Mouse (Mus musculus) layer of hippocampus, postnatal 25 days (tissue): Measurements from ENCODE around the gene Gps2. TPM values are rescaled to one million over a fixed set of nuclear protein-coding genes. Genes with fewer than 3 reads are reported as not detected.

Experiments used
- DNase-seq, 2 experiments: peaks; one replicate each; pipeline ENCODE4 v3.0.0; 2022; ENCODE audit warnings: mixed read lengths in 2 of 2, low spot score in 1 of 2; ENCODE audit errors: extremely low spot score in 1 of 2
- total RNA-seq, 2 experiments: library from RNA; stranded (reverse); gene quantifications; 2 replicates each; pipeline ENCODE4 v1.2.3; 2021

The Gps2 gene
- 10 to 100 TPM; 26.8 to 32.6 TPM for total RNA-seq

GRCm38 (mm10) chr11:69913554-69914371, at the start of gene Gps2:
Gps2 (plus strand) TSS chr11:69913888.
- DNase-seq, result peak; percentile 87 to 93

GRCm38 (mm10) chr11:69864138-69864860, 49.4 kb upstream of the Gps2 start:
- DNase-seq, result no peak

- DNase-seq, result no peak
Observed at GRCm38 (mm10) chr11:69865561-69865960, 48.1 kb upstream of the Gps2 start.

- DNase-seq, result no peak
Observed at GRCm38 (mm10) chr11:69867335-69867734, 46.4 kb upstream of the Gps2 start.

- no peak for DNase-seq
Observed at GRCm38 (mm10) chr11:69870289-69871069, 43.2 kb upstream of the Gps2 start.

GRCm38 (mm10) chr11:69871822-69872221, 41.9 kb upstream of the Gps2 start:
- DNase-seq, result no peak

GRCm38 (mm10) chr11:69872451-69872850, 41.2 kb upstream of the Gps2 start:
- no peak for DNase-seq

GRCm38 (mm10) chr11:69876186-69876585, 37.5 kb upstream of the Gps2 start:
- peak in 1 of 2 experiments; percentile 30 for DNase-seq

GRCm38 (mm10) chr11:69876867-69877266, 36.8 kb upstream of the Gps2 start:
- DNase-seq, result peak; percentile 75 to 85

- no peak for DNase-seq
Observed at GRCm38 (mm10) chr11:69877878-69878277, 35.8 kb upstream of the Gps2 start, which contains the start of gene Tmem95. Tmem95 (minus strand) TSS chr11:69878018.

- DNase-seq, result no peak
Observed at GRCm38 (mm10) chr11:69878399-69878798, 35.3 kb upstream of the Gps2 start.

GRCm38 (mm10) chr11:69878952-69879351, 34.7 kb upstream of the Gps2 start:
- DNase-seq, result no peak

- no peak for DNase-seq
Observed at GRCm38 (mm10) chr11:69879711-69880110, 34.0 kb upstream of the Gps2 start.

GRCm38 (mm10) chr11:69880506-69880852, 33.2 kb upstream of the Gps2 start:
- peak in 1 of 2 experiments; percentile 34 for DNase-seq

GRCm38 (mm10) chr11:69880853-69881603, 32.7 kb upstream of the Gps2 start, which contains the start of gene Kctd11:
Kctd11 (minus strand) TSS chr11:69881406.
- peak; percentile 49 to 56 for DNase-seq

GRCm38 (mm10) chr11:69881787-69882670, 31.7 kb upstream of the Gps2 start:
- DNase-seq, result no peak

GRCm38 (mm10) chr11:69883066-69883465, 30.6 kb upstream of the Gps2 start:
- DNase-seq, result no peak

GRCm38 (mm10) chr11:69883527-69884151, 30.0 kb upstream of the Gps2 start:
- DNase-seq, result no peak

GRCm38 (mm10) chr11:69884240-69884639, 29.4 kb upstream of the Gps2 start:
- no peak for DNase-seq
